Mouse (Mus musculus): Measurements from ENCODE around the gene Dock9. TPM values are rescaled to one million over a fixed set of nuclear protein-coding genes. Genes with fewer than 3 reads are reported as not detected.
A peak's percentile ranks its signal among the peaks of the same experiment; 100 is the strongest.

Dock9 gene
- polyA plus RNA-seq, 1 experiment from 2014 or later = 7.0 TPM

GRCm38 (mm10) chr14:121822506-121822905 is 24.9 kb upstream of the Dock9 start:
- Histone ChIP-seq H3K4me1 (replicated peaks) (peaks cover 14% of the 10 kb centered on the region), H3K9ac (no peak overlapping the region), H3K27me3 (replicated peaks) (no peaks in the 10 kb centered on the region), H3K4me2 (no peak overlapping the region), H3K9me3 (replicated peaks) (no peaks in the 10 kb centered on the region), H3K4me3 (no peak overlapping the region), H3K36me3 (no peaks in the 10 kb centered on the region), H3K27ac (ENCODE audit: poor library complexity, severe bottlenecking) (no peak overlapping the region)
- 78% methylated on average over 8 of the region's 8 CpGs for WGBS
- no peak for ATAC-seq (ENCODE audit: insufficient number of reproducible peaks, low FRiP score)

GRCm38 (mm10) chr14:121806791-121807190 is 9.2 kb upstream of the Dock9 start:
- ATAC-seq (ENCODE audit: insufficient number of reproducible peaks, low FRiP score) = no peak
- no peaks in the 10 kb centered on the region for H3K27me3 ChIP-seq (replicated peaks)
- no peaks in the 10 kb centered on the region for H3K36me3 ChIP-seq
- no peaks in the 10 kb centered on the region for H3K4me1 ChIP-seq (replicated peaks)
- peaks cover 14% of the 10 kb centered on the region for H3K9me3 ChIP-seq (replicated peaks)
- H3K9ac ChIP-seq = no peak overlapping the region
- H3K4me2 ChIP-seq = no peak overlapping the region
- H3K27ac ChIP-seq (ENCODE audit: poor library complexity, severe bottlenecking) = no peak overlapping the region
- H3K4me3 ChIP-seq = no peak overlapping the region
- WGBS = 59% methylated on average over 4 of the region's 4 CpGs

GRCm38 (mm10) chr14:121806316-121806715 is 8.7 kb upstream of the Dock9 start:
- Histone ChIP-seq H3K27me3 (replicated peaks) (no peaks in the 10 kb centered on the region), H3K36me3 (no peaks in the 10 kb centered on the region), H3K27ac (ENCODE audit: poor library complexity, severe bottlenecking) (no peak overlapping the region), H3K9ac (no peak overlapping the region), H3K4me3 (no peak overlapping the region), H3K4me2 (no peak overlapping the region), H3K9me3 (replicated peaks) (peaks cover 12% of the 10 kb centered on the region), H3K4me1 (replicated peaks) (no peaks in the 10 kb centered on the region)
- no peak for ATAC-seq (ENCODE audit: insufficient number of reproducible peaks, low FRiP score)
- WGBS = 70% methylated on average over 3 of the region's 3 CpGs

- no peaks in the 10 kb centered on the region; the same call in 1 of the 2 replicates for H3K9me3 ChIP-seq (replicated peaks)
- H3K9ac ChIP-seq = no peak overlapping the region
- WGBS = 86% methylated on average over 4 of the region's 4 CpGs
- H3K27ac ChIP-seq (ENCODE audit: poor library complexity, severe bottlenecking) = no peak overlapping the region
- no peaks in the 10 kb centered on the region for H3K27me3 ChIP-seq (replicated peaks)
- no peaks in the 10 kb centered on the region for H3K36me3 ChIP-seq
- no peak overlapping the region for H3K4me2 ChIP-seq
- no peak overlapping the region for H3K4me3 ChIP-seq
- no peaks in the 10 kb centered on the region for H3K4me1 ChIP-seq (replicated peaks)
- ATAC-seq (ENCODE audit: insufficient number of reproducible peaks, low FRiP score) = no peak
Measured at GRCm38 (mm10) chr14:121804461-121804860, 6.8 kb upstream of the Dock9 start.

- H3K4me2 ChIP-seq = no peak overlapping the region
- peaks cover 6% of the 10 kb centered on the region for H3K27me3 ChIP-seq (replicated peaks)
- H3K4me3 ChIP-seq = no peak overlapping the region
- 17% methylated on average over 2 of the region's 2 CpGs for WGBS
- H3K9ac ChIP-seq = no peak overlapping the region
- no peaks in the 10 kb centered on the region; the same call in 1 of the 2 replicates for H3K9me3 ChIP-seq (replicated peaks)
- ATAC-seq (ENCODE audit: insufficient number of reproducible peaks, low FRiP score) = no peak
- no peaks in the 10 kb centered on the region for H3K36me3 ChIP-seq
- no peak overlapping the region for H3K27ac ChIP-seq (ENCODE audit: poor library complexity, severe bottlenecking)
- peaks cover 10% of the 10 kb centered on the region for H3K4me1 ChIP-seq (replicated peaks)
Measured at GRCm38 (mm10) chr14:121800962-121801361, 3.3 kb upstream of the Dock9 start.

GRCm38 (mm10) chr14:121799112-121799511 is 1.5 kb upstream of the Dock9 start:
- no peak overlapping the region for H3K9ac ChIP-seq
- H3K4me2 ChIP-seq = no peak overlapping the region
- H3K9me3 ChIP-seq (replicated peaks) = no peaks in the 10 kb centered on the region
- no peaks in the 10 kb centered on the region for H3K36me3 ChIP-seq
- peaks cover 14% of the 10 kb centered on the region for H3K27me3 ChIP-seq (replicated peaks)
- peaks cover 10% of the 10 kb centered on the region for H3K4me1 ChIP-seq (replicated peaks)
- no peak overlapping the region for H3K27ac ChIP-seq (ENCODE audit: poor library complexity, severe bottlenecking)
- no peak overlapping the region for H3K4me3 ChIP-seq
- 56% methylated on average over 7 of the region's 7 CpGs for WGBS
- ATAC-seq (ENCODE audit: insufficient number of reproducible peaks, low FRiP score) = no peak

- Histone ChIP-seq H3K27me3 (replicated peaks) (peaks cover 14% of the 10 kb centered on the region), H3K9me3 (replicated peaks) (no peaks in the 10 kb centered on the region), H3K9ac (peak overlapping the region; percentile 70), H3K36me3 (no peaks in the 10 kb centered on the region), H3K4me3 (peak overlapping the region; percentile 79), H3K4me2 (peak overlapping the region; percentile 93), H3K4me1 (replicated peaks) (peaks cover 14% of the 10 kb centered on the region), H3K27ac (ENCODE audit: poor library complexity, severe bottlenecking) (peak overlapping the region; percentile 85)
- ATAC-seq (ENCODE audit: insufficient number of reproducible peaks, low FRiP score) = peak; percentile 91
- WGBS = under 1% methylated on average over 22 of the region's 22 CpGs
Measured at GRCm38 (mm10) chr14:121798411-121798799, 768 bp upstream of the Dock9 start.

GRCm38 (mm10) chr14:121796571-121797456 is 823 bp downstream of the Dock9 start:
- Histone ChIP-seq H3K4me2 (peak overlapping the region; percentile 93), H3K27me3 (replicated peaks) (peaks cover 14% of the 10 kb centered on the region), H3K4me3 (peak overlapping the region; percentile 79), H3K4me1 (replicated peaks) (peaks cover 19% of the 10 kb centered on the region), H3K27ac (ENCODE audit: poor library complexity, severe bottlenecking) (peak overlapping the region; percentile 85; the same call in 1 of the 2 replicates), H3K36me3 (no peaks in the 10 kb centered on the region), H3K9me3 (replicated peaks) (no peaks in the 10 kb centered on the region), H3K9ac (peak overlapping the region; percentile 70)
- ATAC-seq (ENCODE audit: insufficient number of reproducible peaks, low FRiP score) = no peak
- 14% methylated on average over 28 of the region's 28 CpGs for WGBS

GRCm38 (mm10) chr14:121795536-121795935 is 2.1 kb downstream of the Dock9 start:
- no peak overlapping the region for H3K4me2 ChIP-seq
- peaks cover 14% of the 10 kb centered on the region for H3K27me3 ChIP-seq (replicated peaks)
- peaks cover 20% of the 10 kb centered on the region for H3K4me1 ChIP-seq (replicated peaks)
- H3K9ac ChIP-seq = no peak overlapping the region
- H3K27ac ChIP-seq (ENCODE audit: poor library complexity, severe bottlenecking) = no peak overlapping the region
- no peaks in the 10 kb centered on the region for H3K36me3 ChIP-seq
- H3K9me3 ChIP-seq (replicated peaks) = no peaks in the 10 kb centered on the region
- no peak for ATAC-seq (ENCODE audit: insufficient number of reproducible peaks, low FRiP score)
- WGBS = 83% methylated on average over 7 of the region's 7 CpGs
- no peak overlapping the region for H3K4me3 ChIP-seq

- Histone ChIP-seq H3K36me3 (no peaks in the 10 kb centered on the region), H3K9ac (no peak overlapping the region), H3K27me3 (replicated peaks) (peaks cover 14% of the 10 kb centered on the region), H3K4me1 (replicated peaks) (peaks cover 20% of the 10 kb centered on the region), H3K4me2 (no peak overlapping the region), H3K9me3 (replicated peaks) (no peaks in the 10 kb centered on the region), H3K4me3 (no peak overlapping the region), H3K27ac (ENCODE audit: poor library complexity, severe bottlenecking) (no peak overlapping the region)
- WGBS = 31% methylated on average over 5 of the region's 5 CpGs
- no peak for ATAC-seq (ENCODE audit: insufficient number of reproducible peaks, low FRiP score)
Measured at GRCm38 (mm10) chr14:121793639-121794038, 4.0 kb downstream of the Dock9 start.

- Histone ChIP-seq H3K27me3 (replicated peaks) (peaks cover 14% of the 10 kb centered on the region), H3K9ac (no peak overlapping the region), H3K4me1 (replicated peaks) (peaks cover 17% of the 10 kb centered on the region), H3K4me2 (no peak overlapping the region), H3K27ac (ENCODE audit: poor library complexity, severe bottlenecking) (no peak overlapping the region), H3K4me3 (no peak overlapping the region), H3K36me3 (no peaks in the 10 kb centered on the region), H3K9me3 (replicated peaks) (no peaks in the 10 kb centered on the region)
- no peak for ATAC-seq (ENCODE audit: insufficient number of reproducible peaks, low FRiP score)
- WGBS = 53% methylated on average over 2 of the region's 2 CpGs
Measured at GRCm38 (mm10) chr14:121791935-121792334, 5.7 kb downstream of the Dock9 start.

Measured in heart, embryonic 12.5 days (tissue).